Mouse (Mus musculus): ENCODE results near the gene Nop16. TPM values are rescaled to one million over a fixed set of nuclear protein-coding genes. Genes with fewer than 3 reads are reported as not detected.

The Nop16 gene
- polyA plus RNA-seq (2015; fragmentation: Nextera tagmentation; extraction: Ambion mirVana): 53.1 and 53.4 TPM in 2 replicates

GRCm38 (mm10) chr13:54589996-54590951 lies at the start of gene Nop16, which contains the start of gene Higd2a:
TSS of gene Nop16 (minus strand) at chr13:54590090.
TSS of gene Higd2a (plus strand) at chr13:54590207.

DNA sequence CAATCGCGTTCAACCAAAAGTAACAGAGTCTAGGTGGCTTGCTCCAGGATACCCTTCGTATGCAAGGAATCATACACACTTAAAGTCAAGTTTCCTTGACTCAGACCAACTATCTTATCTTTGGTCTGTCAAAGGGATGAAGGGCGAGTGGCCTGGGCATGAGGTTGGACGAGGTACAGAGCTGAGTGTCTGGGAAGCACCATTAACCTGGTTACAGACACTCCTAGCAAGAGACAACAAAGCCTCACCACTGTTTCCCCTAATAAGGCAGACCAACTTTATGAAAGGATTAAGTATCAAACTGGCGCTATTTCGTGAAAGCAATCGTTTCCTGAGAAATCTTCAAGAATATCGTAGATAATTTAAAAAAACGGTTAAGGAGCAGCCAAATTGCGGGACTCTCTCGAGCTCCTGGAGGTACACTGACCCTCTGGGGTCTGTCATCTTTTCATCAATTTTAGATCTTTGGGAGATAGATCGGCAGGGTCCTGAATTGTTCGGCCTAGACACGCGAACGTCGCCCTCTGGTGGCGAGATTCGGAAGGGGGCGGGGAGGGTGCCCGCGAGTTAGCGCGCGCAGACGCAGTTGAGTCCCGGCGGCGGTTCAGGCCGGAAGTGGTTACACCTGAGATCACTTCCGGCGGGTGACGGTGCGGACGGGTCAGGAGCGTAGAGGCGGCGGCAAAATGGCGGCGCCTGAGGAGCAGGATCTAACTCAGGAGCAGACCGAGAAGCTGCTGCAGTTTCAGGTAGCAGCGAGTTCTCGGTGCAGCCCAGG lies 31.5 kb upstream of the Nop16 start, which contains the start of gene Faf2:
Faf2 (plus strand) TSS at position 630 of the 778 bp plus-strand sequence.

GRCm38 (mm10) chr13:54610972-54611754 lies 21.3 kb upstream of the Nop16 start, which contains the start of gene Cltb:
TSS of gene Cltb (minus strand) at chr13:54611344.

GRCm38 (mm10) chr13:54574854-54575481 lies 14.9 kb downstream of the Nop16 start, which contains the start of gene Arl10:
TSS of gene Arl10 (plus strand) at chr13:54575015.

DNA sequence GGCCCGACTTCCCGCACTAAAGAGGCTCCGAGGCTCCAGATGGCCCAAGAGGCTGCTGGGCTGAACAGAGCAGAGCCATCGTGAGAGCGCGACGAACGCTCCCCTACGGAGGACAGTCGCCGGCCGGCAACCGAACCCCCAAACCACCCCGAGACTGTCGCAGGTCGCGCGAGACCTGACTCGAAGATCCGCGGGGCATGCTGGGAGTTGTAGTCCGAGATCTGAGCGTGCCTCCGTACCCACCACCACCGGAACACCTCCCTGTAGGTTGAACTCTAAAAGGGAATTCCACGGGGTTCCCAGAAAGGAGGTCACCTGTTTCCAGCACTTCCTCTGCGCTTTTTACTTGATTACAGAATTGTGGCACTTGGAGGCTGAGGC lies 24.7 kb downstream of the Nop16 start, which contains the start of gene 4833439L19Rik:
4833439L19Rik (minus strand) TSS at position 235 of the 381 bp plus-strand sequence.

Other genes with a start within 250 kb of the Nop16 start
- gene Cplx2, start 218.7 kb downstream of the Nop16 start, polyA plus RNA-seq (2015; fragmentation: Nextera tagmentation; extraction: Ambion mirVana): 2.8 and 3.7 TPM in 2 replicates
- gene Thoc3, start 121.2 kb downstream of the Nop16 start, polyA plus RNA-seq (2015; fragmentation: Nextera tagmentation; extraction: Ambion mirVana): 56.9 and 60.2 TPM in 2 replicates
- 2.6 and 3.2 TPM in 2 replicates for gene Simc1, start 86.3 kb downstream of the Nop16 start, polyA plus RNA-seq (2015; fragmentation: Nextera tagmentation; extraction: Ambion mirVana)
- 32.0 and 35.6 TPM in 2 replicates for gene 4833439L19Rik, start 24.7 kb downstream of the Nop16 start, polyA plus RNA-seq (2015; fragmentation: Nextera tagmentation; extraction: Ambion mirVana)
- 10.8 and 11.8 TPM in 2 replicates for gene Arl10, start 15.1 kb downstream of the Nop16 start, polyA plus RNA-seq (2015; fragmentation: Nextera tagmentation; extraction: Ambion mirVana)
- 131 and 137 TPM in 2 replicates for gene Higd2a, start 117 bp upstream of the Nop16 start, polyA plus RNA-seq (2015; fragmentation: Nextera tagmentation; extraction: Ambion mirVana)
- 31.3 and 38.9 TPM in 2 replicates for gene Cltb, start 21.3 kb upstream of the Nop16 start, polyA plus RNA-seq (2015; fragmentation: Nextera tagmentation; extraction: Ambion mirVana)
- gene Faf2, start 31.7 kb upstream of the Nop16 start, polyA plus RNA-seq (2015; fragmentation: Nextera tagmentation; extraction: Ambion mirVana): 26.3 and 26.5 TPM in 2 replicates
- 38.5 and 44.6 TPM in 2 replicates for gene Rnf44, start 103.8 kb upstream of the Nop16 start, polyA plus RNA-seq (2015; fragmentation: Nextera tagmentation; extraction: Ambion mirVana)
- 0.02 TPM in 1 of 2 replicates, not detected in the other for gene Cdhr2, start 111.4 kb upstream of the Nop16 start, polyA plus RNA-seq (2015; fragmentation: Nextera tagmentation; extraction: Ambion mirVana)
- gene Gprin1, start 159.8 kb upstream of the Nop16 start, polyA plus RNA-seq (2015; fragmentation: Nextera tagmentation; extraction: Ambion mirVana): not detected in 2 replicates
- not detected in 2 replicates for gene Sncb, start 176.5 kb upstream of the Nop16 start, polyA plus RNA-seq (2015; fragmentation: Nextera tagmentation; extraction: Ambion mirVana)
- gene Eif4e1b, start 193.9 kb upstream of the Nop16 start, polyA plus RNA-seq (2015; fragmentation: Nextera tagmentation; extraction: Ambion mirVana): not detected in 2 replicates
- 4.9 and 6.2 TPM in 2 replicates for gene Tspan17, start 199.3 kb upstream of the Nop16 start, polyA plus RNA-seq (2015; fragmentation: Nextera tagmentation; extraction: Ambion mirVana)